Mouse (Mus musculus) CD4-positive, CD25-positive, alpha-beta regulatory T cell, adult 4 months (primary cell): ENCODE data around the gene Cdh5. TPM values are rescaled to one million over a fixed set of nuclear protein-coding genes. Genes with fewer than 3 reads are reported as not detected.

Experiments used
- ATAC-seq: one replicate; pipeline ENCODE4 v1.8.0; 2017
- polyA plus RNA-seq, 2 experiments: library from polyadenylated mRNA; unstranded; fragments of 100-300 nt; shearing (Covaris generic); gene quantifications; one replicate each; pipeline ENCODE4 v1.2.1; 2017

The Cdh5 gene
- polyA plus RNA-seq, 2 experiments from 2014 or later = not detected

DNA sequence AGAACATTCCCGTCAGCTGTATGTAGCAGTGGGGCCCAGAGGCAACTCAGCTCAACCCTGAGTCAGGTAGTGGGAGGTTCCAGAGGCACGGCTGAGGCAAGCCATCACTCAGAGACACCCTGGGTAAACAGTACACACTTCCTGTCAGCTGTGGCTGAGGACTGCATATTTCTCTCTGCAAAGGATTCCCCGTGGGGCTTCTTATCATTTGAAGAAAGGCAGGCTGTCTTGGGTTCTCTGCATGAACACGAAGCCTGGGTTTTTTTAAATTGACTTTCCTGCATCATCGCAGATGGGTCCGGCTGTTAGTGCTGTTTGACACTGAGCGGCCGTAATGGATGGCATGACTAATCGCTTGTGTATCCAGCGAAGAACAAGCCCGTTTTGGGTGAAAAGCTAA, 90.1 kb downstream of the Cdh5 start:
- ATAC-seq = peak; percentile 65

Other genes starting within 250 kb of the Cdh5 start
- gene Bean1, start 68.8 kb downstream of the Cdh5 start, polyA plus RNA-seq = not detected
- 10 to 100 TPM; 41.8 to 62.5 TPM for gene Tk2, start 146.9 kb downstream of the Cdh5 start, polyA plus RNA-seq
- gene Cklf, start 149.2 kb downstream of the Cdh5 start, polyA plus RNA-seq = 10 to 100 TPM; 99.5 TPM
- gene Cmtm2a, start 191.6 kb downstream of the Cdh5 start, polyA plus RNA-seq = under 1 TPM in 1 of 2 experiments, not detected in 1; 0.54 TPM
- not detected for gene Gm45711, start 208.5 kb downstream of the Cdh5 start, polyA plus RNA-seq
- not detected for gene Cmtm1, start 208.5 kb downstream of the Cdh5 start, polyA plus RNA-seq
- not detected for gene Gm11020, start 219.9 kb downstream of the Cdh5 start, polyA plus RNA-seq
- gene Cmtm2b, start 220.6 kb downstream of the Cdh5 start, polyA plus RNA-seq = not detected
- gene Cmtm3, start 237.8 kb downstream of the Cdh5 start, polyA plus RNA-seq = 10 to 100 TPM; 17.4 to 22.8 TPM